Mouse (Mus musculus): Measurements from ENCODE around the gene Nfkbie. TPM values are rescaled to one million over a fixed set of nuclear protein-coding genes. Genes with fewer than 3 reads are reported as not detected.

The Nfkbie gene
- polyA plus RNA-seq, 1 experiment from 2014 or later: 7.8 TPM

DNA sequence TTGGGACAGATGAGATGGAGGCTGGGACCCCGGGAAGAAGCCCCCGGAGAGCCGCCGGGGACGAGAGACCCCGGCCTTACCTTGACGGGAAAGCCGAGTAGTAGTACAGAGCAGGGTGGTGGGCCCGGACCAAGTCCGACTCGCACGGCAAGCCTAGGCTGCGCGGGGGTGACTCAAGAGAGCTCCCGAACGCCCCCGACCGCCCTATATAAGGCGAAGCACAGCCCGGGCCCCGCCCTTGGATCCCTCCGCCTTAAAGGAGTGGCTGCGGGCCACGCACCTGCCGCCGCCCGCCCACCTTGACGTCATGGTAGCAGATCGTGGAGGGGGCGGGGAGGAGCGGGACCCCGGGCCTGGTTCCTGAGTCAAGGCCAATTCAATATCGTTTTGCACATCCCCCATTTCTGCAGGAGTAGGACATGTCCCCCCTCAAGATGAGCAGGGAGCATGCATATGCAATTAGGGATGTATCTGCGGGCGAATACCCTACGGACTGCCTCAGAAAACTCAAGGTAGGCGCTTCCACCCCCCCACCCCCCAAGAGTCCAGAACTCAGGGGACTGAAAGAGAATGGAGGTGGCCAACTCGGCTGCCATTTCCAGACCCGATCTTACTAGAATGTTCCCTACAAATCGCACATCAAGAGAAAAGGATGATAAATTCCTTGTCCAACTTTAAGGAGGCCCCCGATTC lies 17.7 kb downstream of the Nfkbie start, which contains the start of gene Hsp90ab1:
Hsp90ab1 (minus strand) TSS at position 185 of the 693 bp plus-strand sequence.
- peaks cover 32% of the 10 kb centered on the region for H3K36me3 ChIP-seq (ENCODE audit: control insufficient read depth, insufficient read depth, low read length)
- DNase-seq (ENCODE audit: low spot score, missing footprints): peak; percentile 100
- H3K27me3 ChIP-seq (ENCODE audit: control insufficient read depth, insufficient read depth, low read length): no peaks in the 10 kb centered on the region
- peak within 1 kb of the TSS; percentile 99 for H3K9ac ChIP-seq (ENCODE audit: low read length)
- H3K27ac ChIP-seq (ENCODE audit: low read depth, low read length): peak within 1 kb of the TSS; percentile 92
- peak within 1 kb of the TSS; percentile 78 for H3K4me2 ChIP-seq
- peaks cover 13% of the 10 kb centered on the region for H3K4me1 ChIP-seq (ENCODE audit: control insufficient read depth, insufficient read depth, low read length)
- H3K9me3 ChIP-seq (ENCODE audit: control insufficient read depth, low read length): no peaks in the 10 kb centered on the region
- under 1% methylated on average over 41 of the region's 41 CpGs for WGBS
- peak within 1 kb of the TSS; percentile 99 for H3K4me3 ChIP-seq (ENCODE audit: low read depth, low read length)
- ATAC-seq (ENCODE audit: low FRiP score): peak; percentile 84

DNA sequence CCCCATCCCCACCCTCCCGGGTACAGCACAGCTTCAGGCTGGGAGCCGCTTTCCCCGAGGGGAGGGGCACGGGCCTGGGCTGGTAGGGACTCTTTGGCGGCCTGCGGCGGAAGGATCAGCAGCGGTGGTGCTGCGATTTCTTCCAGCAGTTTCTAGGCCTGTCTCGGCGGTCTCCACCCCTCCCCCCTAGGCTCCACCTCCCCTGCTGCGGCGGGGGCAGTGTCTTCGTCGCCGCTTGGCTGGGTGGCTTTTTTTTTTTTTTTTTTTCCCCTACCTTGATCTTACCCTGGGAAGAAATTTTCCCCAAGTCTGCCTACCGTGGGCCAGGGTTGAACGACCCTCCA lies 18.2 kb downstream of the Nfkbie start:
- H3K27ac ChIP-seq (ENCODE audit: low read depth, low read length): peak overlapping the region; percentile 92
- peaks cover 28% of the 10 kb centered on the region for H3K36me3 ChIP-seq (ENCODE audit: control insufficient read depth, insufficient read depth, low read length)
- peak overlapping the region; percentile 78 for H3K4me2 ChIP-seq
- H3K27me3 ChIP-seq (ENCODE audit: control insufficient read depth, insufficient read depth, low read length): no peaks in the 10 kb centered on the region
- DNase-seq (ENCODE audit: low spot score, missing footprints) (peak; percentile 99), ATAC-seq (ENCODE audit: low FRiP score) (peak; percentile 67)
- H3K4me3 ChIP-seq (ENCODE audit: low read depth, low read length): peak overlapping the region; percentile 99
- no peaks in the 10 kb centered on the region for H3K9me3 ChIP-seq (ENCODE audit: control insufficient read depth, low read length)
- under 1% methylated on average over 18 of the region's 18 CpGs for WGBS
- peak overlapping the region; percentile 99 for H3K9ac ChIP-seq (ENCODE audit: low read length)
- peaks cover 13% of the 10 kb centered on the region for H3K4me1 ChIP-seq (ENCODE audit: control insufficient read depth, insufficient read depth, low read length)

DNA sequence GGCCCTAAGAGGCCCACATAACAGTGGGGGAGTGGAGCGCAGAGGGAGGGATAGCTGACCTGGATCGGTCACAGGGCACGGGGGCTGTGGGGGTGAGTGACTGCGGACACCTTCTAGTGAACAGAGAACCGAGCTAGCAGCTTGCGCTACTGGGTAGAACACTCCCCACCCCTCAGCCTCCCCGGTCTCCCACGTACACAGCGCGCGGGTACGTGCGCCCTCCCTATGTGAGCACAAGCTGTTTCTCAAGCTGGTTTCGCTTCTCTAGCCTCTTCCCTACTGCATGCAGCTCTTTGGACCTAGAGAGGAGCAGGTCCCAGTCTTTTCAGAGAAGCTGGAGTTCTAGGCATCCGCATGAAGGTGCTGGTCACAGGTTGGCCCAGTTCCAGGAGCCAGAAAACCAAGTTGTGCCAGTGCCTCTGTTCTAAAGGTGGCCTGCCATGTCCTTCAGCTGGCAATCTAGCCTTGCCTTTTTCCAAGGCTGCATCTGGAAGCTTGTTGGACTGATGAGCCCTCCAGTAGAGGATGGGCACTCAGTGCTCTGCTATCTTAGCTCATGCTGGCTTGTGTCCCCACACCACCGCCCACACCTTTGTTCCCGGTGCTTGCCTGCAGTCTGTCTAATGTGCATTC lies 18.7 kb downstream of the Nfkbie start:
- peak; percentile 96 for DNase-seq (ENCODE audit: low spot score, missing footprints)
- 2% methylated on average over 17 of the region's 17 CpGs for WGBS
- ATAC-seq (ENCODE audit: low FRiP score): peak; percentile 39
- Histone ChIP-seq H3K27me3 (ENCODE audit: control insufficient read depth, insufficient read depth, low read length) (no peaks in the 10 kb centered on the region), H3K36me3 (ENCODE audit: control insufficient read depth, insufficient read depth, low read length) (peaks cover 23% of the 10 kb centered on the region), H3K4me3 (ENCODE audit: low read depth, low read length) (peak overlapping the region; percentile 99), H3K4me2 (peak overlapping the region; percentile 78), H3K4me1 (ENCODE audit: control insufficient read depth, insufficient read depth, low read length) (peaks cover 13% of the 10 kb centered on the region), H3K9ac (ENCODE audit: low read length) (peak overlapping the region; percentile 99), H3K27ac (ENCODE audit: low read depth, low read length) (peak overlapping the region; percentile 92), H3K9me3 (ENCODE audit: control insufficient read depth, low read length) (no peaks in the 10 kb centered on the region)

DNA sequence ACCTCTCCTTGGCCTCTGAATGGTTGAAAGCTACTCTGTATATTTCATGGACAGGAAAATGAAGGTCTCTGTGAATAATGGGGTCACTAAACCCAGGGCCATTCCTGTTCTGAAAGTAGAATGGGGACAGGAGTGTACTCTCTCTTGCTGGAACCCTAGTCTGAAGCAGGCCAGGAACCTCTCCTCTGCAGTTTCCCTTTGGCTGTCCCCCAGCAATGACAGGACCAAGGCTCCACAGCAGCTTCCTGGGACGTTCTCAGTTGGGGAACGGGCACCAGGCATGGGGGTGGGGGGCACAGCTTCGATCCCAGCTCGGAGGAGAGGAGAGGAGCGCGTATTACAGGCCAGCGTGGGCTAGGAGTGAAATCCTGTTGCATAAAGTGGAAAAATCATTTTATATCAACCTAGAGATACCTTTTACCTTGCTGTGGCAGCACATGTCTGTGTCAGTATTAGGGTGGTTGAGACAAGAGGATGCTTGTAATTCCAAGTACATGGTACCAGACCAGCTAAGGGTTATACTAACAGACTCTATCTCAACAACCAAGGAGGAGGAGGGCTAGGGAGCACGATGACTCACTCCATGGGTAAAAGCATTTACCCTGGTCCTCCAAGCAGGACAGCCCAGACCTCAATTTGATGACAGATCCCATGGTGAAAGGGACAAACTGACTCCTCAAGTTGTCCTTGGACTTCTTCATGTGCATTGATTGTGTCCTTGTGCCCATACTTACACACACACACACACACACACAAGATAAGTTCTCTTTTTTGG lies 19.8 kb downstream of the Nfkbie start:
- Histone ChIP-seq H3K36me3 (ENCODE audit: control insufficient read depth, insufficient read depth, low read length) (peaks cover 13% of the 10 kb centered on the region), H3K27ac (ENCODE audit: low read depth, low read length) (no peak overlapping the region), H3K9ac (ENCODE audit: low read length) (no peak overlapping the region; the same call in 1 of the 2 replicates), H3K9me3 (ENCODE audit: control insufficient read depth, low read length) (no peaks in the 10 kb centered on the region), H3K4me2 (no peak overlapping the region), H3K27me3 (ENCODE audit: control insufficient read depth, insufficient read depth, low read length) (no peaks in the 10 kb centered on the region), H3K4me1 (ENCODE audit: control insufficient read depth, insufficient read depth, low read length) (peaks cover 13% of the 10 kb centered on the region), H3K4me3 (ENCODE audit: low read depth, low read length) (no peak overlapping the region)
- DNase-seq (ENCODE audit: low spot score, missing footprints) (no peak), ATAC-seq (ENCODE audit: low FRiP score) (no peak)
- WGBS: 89% methylated on average over 8 of the region's 8 CpGs

DNA sequence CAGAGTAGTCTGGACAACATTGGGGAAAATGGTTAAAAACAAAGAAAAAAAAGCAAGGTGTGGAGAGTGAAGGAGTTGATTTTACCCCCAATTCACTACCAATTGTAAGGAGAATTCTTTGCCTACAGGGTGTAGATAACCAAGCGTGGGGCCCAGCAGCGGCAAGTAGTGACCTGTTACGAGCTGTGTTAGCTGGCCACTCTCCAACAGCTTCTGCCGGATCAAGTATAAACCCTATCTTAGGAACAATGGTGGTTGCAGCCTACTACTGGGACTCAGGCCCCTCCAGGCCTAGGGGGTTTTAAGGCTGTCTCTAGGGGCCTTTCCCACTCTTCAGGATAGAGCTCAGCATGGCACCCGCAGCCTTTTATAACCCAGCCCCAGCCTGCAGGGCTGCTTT lies 22.7 kb downstream of the Nfkbie start:
- Histone ChIP-seq H3K9ac (ENCODE audit: low read length) (no peak overlapping the region), H3K27me3 (ENCODE audit: control insufficient read depth, insufficient read depth, low read length) (no peaks in the 10 kb centered on the region), H3K9me3 (ENCODE audit: control insufficient read depth, low read length) (no peaks in the 10 kb centered on the region), H3K4me1 (ENCODE audit: control insufficient read depth, insufficient read depth, low read length) (peaks cover 6% of the 10 kb centered on the region; the same call in 1 of the 2 replicates), H3K27ac (ENCODE audit: low read depth, low read length) (no peak overlapping the region), H3K36me3 (ENCODE audit: control insufficient read depth, insufficient read depth, low read length) (no peaks in the 10 kb centered on the region), H3K4me3 (ENCODE audit: low read depth, low read length) (no peak overlapping the region), H3K4me2 (no peak overlapping the region)
- DNase-seq (ENCODE audit: low spot score, missing footprints) (no peak), ATAC-seq (ENCODE audit: low FRiP score) (no peak)
- WGBS: 67% methylated on average over 5 of the region's 5 CpGs

DNA sequence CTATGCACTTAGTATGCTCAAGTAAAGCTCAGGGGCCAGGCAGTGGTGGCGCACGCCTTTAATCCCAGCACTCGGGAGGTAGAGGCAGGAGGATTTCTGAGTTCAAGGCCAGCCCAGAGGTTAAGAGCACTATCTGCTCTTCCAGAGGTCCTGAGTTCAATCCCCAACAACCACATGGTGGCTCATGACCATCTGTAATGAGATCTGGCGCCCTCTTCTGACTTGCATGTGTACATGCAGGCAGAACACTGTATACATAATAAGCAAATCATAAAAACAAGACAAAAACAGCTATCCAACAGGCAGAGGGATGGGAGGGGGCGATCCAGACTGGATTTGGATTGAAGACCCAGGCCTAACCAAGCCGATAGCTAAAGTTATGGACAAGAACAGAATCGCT lies 23.3 kb downstream of the Nfkbie start:
- no peaks in the 10 kb centered on the region for H3K9me3 ChIP-seq (ENCODE audit: control insufficient read depth, low read length)
- DNase-seq (ENCODE audit: low spot score, missing footprints): no peak
- no peak overlapping the region for H3K27ac ChIP-seq (ENCODE audit: low read depth, low read length)
- H3K4me1 ChIP-seq (ENCODE audit: control insufficient read depth, insufficient read depth, low read length): peaks cover 6% of the 10 kb centered on the region; the same call in 1 of the 2 replicates
- no peak overlapping the region for H3K4me3 ChIP-seq (ENCODE audit: low read depth, low read length)
- H3K4me2 ChIP-seq: no peak overlapping the region
- no peak for ATAC-seq (ENCODE audit: low FRiP score)
- 69% methylated on average over 7 of the region's 7 CpGs for WGBS
- H3K27me3 ChIP-seq (ENCODE audit: control insufficient read depth, insufficient read depth, low read length): no peaks in the 10 kb centered on the region
- no peaks in the 10 kb centered on the region for H3K36me3 ChIP-seq (ENCODE audit: control insufficient read depth, insufficient read depth, low read length)
- H3K9ac ChIP-seq (ENCODE audit: low read length): no peak overlapping the region

DNA sequence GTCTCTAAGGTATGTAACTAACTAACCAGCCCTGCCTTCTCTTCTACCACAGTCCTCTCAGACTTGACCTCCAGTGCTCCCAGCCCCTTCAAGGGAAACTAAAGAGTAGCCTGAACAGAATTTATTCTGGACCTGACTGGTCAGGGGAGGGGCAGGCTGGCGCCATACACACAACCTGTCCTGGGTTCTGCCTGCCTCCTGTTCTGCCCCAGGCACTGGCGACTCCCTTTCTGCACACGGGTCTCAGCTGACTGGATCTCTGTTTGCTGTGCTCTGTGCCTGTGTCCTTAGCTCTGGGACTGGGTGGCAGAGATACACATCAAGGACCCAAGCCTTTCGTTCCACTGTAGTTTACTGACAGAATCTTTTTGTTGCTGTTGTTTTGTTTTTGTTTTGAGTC lies 24.1 kb downstream of the Nfkbie start:
- Histone ChIP-seq H3K9me3 (ENCODE audit: control insufficient read depth, low read length) (no peaks in the 10 kb centered on the region), H3K27me3 (ENCODE audit: control insufficient read depth, insufficient read depth, low read length) (no peaks in the 10 kb centered on the region), H3K36me3 (ENCODE audit: control insufficient read depth, insufficient read depth, low read length) (no peaks in the 10 kb centered on the region), H3K27ac (ENCODE audit: low read depth, low read length) (no peak overlapping the region), H3K4me2 (no peak overlapping the region), H3K4me3 (ENCODE audit: low read depth, low read length) (no peak overlapping the region), H3K4me1 (ENCODE audit: control insufficient read depth, insufficient read depth, low read length) (peaks cover 5% of the 10 kb centered on the region), H3K9ac (ENCODE audit: low read length) (no peak overlapping the region)
- 92% methylated on average over 4 of the region's 4 CpGs for WGBS
- ATAC-seq (ENCODE audit: low FRiP score): no peak
- no peak for DNase-seq (ENCODE audit: low spot score, missing footprints)

DNA sequence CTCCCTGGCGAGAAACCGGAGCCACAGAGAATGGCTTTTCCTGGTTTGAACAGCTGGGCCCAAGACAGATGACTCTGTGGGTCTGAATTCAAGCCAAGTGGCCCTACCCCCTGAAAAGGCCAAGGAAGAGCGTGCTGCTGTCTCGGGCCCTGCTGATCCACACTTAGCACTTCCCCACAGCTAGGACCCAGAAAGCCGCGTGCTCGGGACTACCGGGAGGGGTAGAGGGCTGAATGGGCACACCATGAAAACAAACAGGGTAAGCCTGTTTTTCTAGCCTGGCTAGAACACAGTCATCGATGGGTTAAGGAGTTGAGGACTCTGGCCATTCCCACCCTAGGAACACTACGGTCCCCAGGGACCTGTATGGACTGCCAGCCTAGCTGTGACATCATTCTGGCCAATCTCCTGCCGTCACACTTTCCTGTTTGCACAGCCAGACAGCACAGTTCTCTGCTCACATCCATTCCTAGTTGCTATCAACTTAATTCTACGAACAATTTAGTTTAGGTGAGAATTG lies 25.5 kb downstream of the Nfkbie start:
- no peak overlapping the region for H3K9ac ChIP-seq (ENCODE audit: low read length)
- H3K27me3 ChIP-seq (ENCODE audit: control insufficient read depth, insufficient read depth, low read length): no peaks in the 10 kb centered on the region
- no peak overlapping the region for H3K27ac ChIP-seq (ENCODE audit: low read depth, low read length)
- no peak for DNase-seq (ENCODE audit: low spot score, missing footprints)
- 55% methylated on average over 12 of the region's 12 CpGs for WGBS
- ATAC-seq (ENCODE audit: low FRiP score): no peak
- no peaks in the 10 kb centered on the region for H3K36me3 ChIP-seq (ENCODE audit: control insufficient read depth, insufficient read depth, low read length)
- H3K4me2 ChIP-seq: no peak overlapping the region
- H3K4me3 ChIP-seq (ENCODE audit: low read depth, low read length): no peak overlapping the region
- no peaks in the 10 kb centered on the region for H3K9me3 ChIP-seq (ENCODE audit: control insufficient read depth, low read length)
- peaks cover 15% of the 10 kb centered on the region for H3K4me1 ChIP-seq (ENCODE audit: control insufficient read depth, insufficient read depth, low read length)

Measured in midbrain, embryonic 11.5 days (tissue).